Mouse (Mus musculus) myocyte (in vitro differentiated cells): ENCODE data around the gene Sdk2. TPM values are rescaled to one million over a fixed set of nuclear protein-coding genes. Genes with fewer than 3 reads are reported as not detected.

Experiments used
- H3K27me3 ChIP-seq: one replicate; pipeline ENCODE4 v1.6.1; 2011; ENCODE audit not compliant: control insufficient read depth, insufficient read depth, insufficient read length
- H3K36me3 ChIP-seq: one replicate; pipeline ENCODE4 v1.6.1; 2011; ENCODE audit not compliant: control insufficient read depth, insufficient read depth
- H3K4me2 ChIP-seq: one replicate; pipeline ENCODE4 v1.6.1; 2011; ENCODE audit warnings: low read depth, control low read depth
- H3K4me3 ChIP-seq: one replicate; pipeline ENCODE4 v1.5.1; 2011; ENCODE audit warnings: mild to moderate bottlenecking, control low read depth, moderate library complexity
- H3K79me2 ChIP-seq: one replicate; pipeline ENCODE4 v1.6.1; 2011; ENCODE audit not compliant: control insufficient read depth, insufficient read depth
- H3ac ChIP-seq: one replicate; pipeline ENCODE4 v1.6.1; 2011; ENCODE audit not compliant: control insufficient read depth, insufficient read length
- CEBPB ChIP-seq: IDR thresholded peaks from 2 replicates; pipeline ENCODE4 v1.6.1; 2011; ENCODE audit warnings: mild to moderate bottlenecking, moderate library complexity; ENCODE audit not compliant: poor library complexity, insufficient read depth, severe bottlenecking
- E2F4 ChIP-seq: IDR thresholded peaks from one replicate; pipeline ENCODE4 v1.6.1; 2011; ENCODE audit warnings: mild to moderate bottlenecking, control low read depth, moderate library complexity; ENCODE audit not compliant: insufficient read depth
- MAX ChIP-seq: IDR thresholded peaks from one replicate; pipeline ENCODE4 v1.6.1; 2011; ENCODE audit warnings: low read depth, mild to moderate bottlenecking, control low read depth
- MYOD1 ChIP-seq, 3 experiments: IDR thresholded peaks; one replicate each; pipeline ENCODE4 v1.6.1; 2011; ENCODE audit warnings: control low read depth in 2 of 3, low read depth in 2 of 3, mild to moderate bottlenecking in 2 of 3, moderate library complexity in 1 of 3; ENCODE audit not compliant: insufficient read length in 2 of 3, control insufficient read depth in 1 of 3
- MYOG ChIP-seq, 3 experiments: IDR thresholded peaks; one replicate each; pipeline ENCODE4 v1.6.1; 2011; ENCODE audit warnings: control low read depth in 2 of 3, low read depth in 2 of 3, mild to moderate bottlenecking in 2 of 3; ENCODE audit not compliant: insufficient read length in 2 of 3, control insufficient read depth in 1 of 3, insufficient read depth in 1 of 3
- POLR2A ChIP-seq: IDR thresholded peaks from one replicate; pipeline ENCODE4 v1.6.1; 2011; ENCODE audit warnings: low read depth, mild to moderate bottlenecking, control low read depth, moderate library complexity; ENCODE audit not compliant: insufficient read length
- POLR2AphosphoS2 ChIP-seq: IDR thresholded peaks from one replicate; pipeline ENCODE4 v1.6.1; 2011; ENCODE audit warnings: low read depth, control low read depth; ENCODE audit not compliant: insufficient read length
- REST ChIP-seq: IDR thresholded peaks from one replicate; pipeline ENCODE4 v1.6.1; 2011; ENCODE audit warnings: mild to moderate bottlenecking, control low read depth, moderate library complexity; ENCODE audit not compliant: insufficient read depth, insufficient read length
- SRF ChIP-seq: IDR thresholded peaks from one replicate; pipeline ENCODE4 v1.6.1; 2011; ENCODE audit warnings: low read depth; ENCODE audit not compliant: control insufficient read depth, insufficient read length
- TCF12 ChIP-seq: IDR thresholded peaks from one replicate; pipeline ENCODE4 v1.6.1; 2011; ENCODE audit warnings: mild to moderate bottlenecking, control low read depth; ENCODE audit not compliant: poor library complexity, insufficient read depth, severe bottlenecking
- TCF3 ChIP-seq: IDR thresholded peaks from one replicate; pipeline ENCODE4 v1.6.1; 2011; ENCODE audit warnings: low read depth, control low read depth; ENCODE audit not compliant: insufficient read length
- USF1 ChIP-seq: IDR thresholded peaks from one replicate; pipeline ENCODE4 v1.6.1; 2011; ENCODE audit warnings: low read depth, mild to moderate bottlenecking, control low read depth, moderate library complexity
- polyA plus RNA-seq: library from polyadenylated mRNA; unstranded; fragments of >200 nt; fragmentation: generic; extraction: Trizol; gene quantifications from one replicate; pipeline ENCODE4 v1.2.1, GENCODE M21; 2012; ENCODE audit warnings: missing spikeins

The Sdk2 gene
- polyA plus RNA-seq, 1 experiment: 0.06 TPM

DNA sequence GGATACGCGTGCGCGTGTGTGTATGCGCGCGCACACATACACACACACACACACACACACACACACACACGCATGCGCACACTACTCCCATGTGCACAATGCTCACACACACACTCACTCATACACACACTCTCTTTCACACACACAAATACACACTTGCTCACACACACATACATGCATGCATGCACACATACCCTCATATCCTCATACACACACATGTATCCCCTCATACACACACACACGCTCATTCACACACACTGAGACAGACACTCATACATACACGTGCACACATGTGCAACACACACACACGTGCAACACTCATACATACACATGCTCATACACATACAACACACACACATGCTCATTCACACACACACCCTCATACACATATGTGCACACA lies 88.5 kb downstream of the Sdk2 start:
- no peaks in the 10 kb centered on the region for H3K79me2 ChIP-seq
- H3K4me2 ChIP-seq: no peak overlapping the region
- H3K36me3 ChIP-seq: no peaks in the 10 kb centered on the region
- H3K27me3 ChIP-seq: no peaks in the 10 kb centered on the region
- TF ChIP-seq TCF3 (no peak), TCF12 (no peak)
- no peak overlapping the region for H3K4me3 ChIP-seq
- H3ac ChIP-seq: no peak overlapping the region

DNA sequence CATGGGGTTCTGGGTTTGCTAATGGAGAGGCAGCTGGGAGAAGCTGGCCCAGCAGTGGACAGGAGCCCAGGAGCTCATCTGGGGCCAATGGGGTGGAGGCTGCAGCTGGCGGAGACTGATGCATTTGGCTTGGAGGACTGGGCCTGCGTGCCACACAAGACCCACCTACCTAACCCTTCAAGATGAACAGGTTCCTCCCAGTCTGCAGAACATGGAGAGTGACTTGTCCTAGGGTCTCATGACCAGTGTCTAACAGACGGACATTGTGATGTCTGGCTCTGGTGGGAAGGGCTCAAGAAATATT lies 91.2 kb downstream of the Sdk2 start:
- Histone ChIP-seq H3ac (no peak overlapping the region), H3K27me3 (no peaks in the 10 kb centered on the region), H3K4me3 (no peak overlapping the region), H3K36me3 (no peaks in the 10 kb centered on the region), H3K4me2 (no peak overlapping the region), H3K79me2 (no peaks in the 10 kb centered on the region)
- TF ChIP-seq SRF (no peak), POLR2AphosphoS2 (no peak), TCF12 (no peak), MYOD1 (IDR thresholded peaks at IDR 0.05; ENCODE audit: control insufficient read depth in 1 of 3, insufficient read length in 2 of 3, low read depth in 2 of 3) (no peak), MAX (no peak), E2F4 (no peak)

DNA sequence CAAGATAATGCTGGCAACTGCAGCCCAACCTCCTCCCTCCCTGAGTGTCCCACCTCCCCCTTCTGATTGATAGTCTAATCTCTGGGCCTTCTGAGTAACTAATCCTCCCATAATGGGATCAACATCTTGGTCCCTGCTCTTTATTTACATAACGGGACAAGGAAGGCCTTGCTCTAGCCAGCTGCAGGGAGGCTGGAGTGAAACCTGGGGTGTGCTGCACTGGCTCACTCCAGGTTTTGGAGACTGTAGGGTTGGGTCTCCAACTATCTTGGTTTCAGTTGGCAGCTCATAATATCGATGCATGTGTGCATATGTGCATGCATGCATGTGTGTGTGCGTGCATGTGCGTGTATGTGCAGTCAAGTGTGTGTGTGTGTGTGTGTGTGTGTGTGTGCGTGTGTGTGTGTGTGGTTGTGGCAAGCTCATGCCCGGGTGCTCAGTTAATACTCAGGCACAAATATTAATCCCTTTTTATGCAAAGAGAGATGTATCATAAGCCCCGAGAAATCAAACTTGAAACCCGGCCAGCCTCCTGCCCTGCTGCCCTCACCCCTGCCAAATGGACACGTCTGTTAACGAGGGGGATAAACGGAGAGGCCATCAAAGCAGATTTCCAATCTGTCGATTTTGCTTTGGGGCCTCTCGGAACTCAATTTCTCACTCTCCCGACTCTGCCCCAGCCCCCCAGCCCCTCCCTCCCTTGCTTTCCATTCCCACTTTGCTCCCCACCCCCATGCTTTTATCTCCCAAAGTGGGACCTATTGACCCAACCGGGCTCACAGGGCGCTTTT lies 91.8 kb downstream of the Sdk2 start:
- Histone ChIP-seq H3K36me3 (no peaks in the 10 kb centered on the region), H3K4me3 (no peak overlapping the region), H3K4me2 (no peak overlapping the region), H3ac (no peak overlapping the region), H3K27me3 (no peaks in the 10 kb centered on the region), H3K79me2 (no peaks in the 10 kb centered on the region)
- TF ChIP-seq SRF (no peak), E2F4 (no peak), MYOG (IDR thresholded peaks at IDR 0.05; ENCODE audit: control insufficient read depth in 1 of 3, insufficient read depth in 1 of 3, insufficient read length in 2 of 3, low read depth in 2 of 3) (no peak), CEBPB (no peak), MYOD1 (IDR thresholded peaks at IDR 0.05; ENCODE audit: control insufficient read depth in 1 of 3, insufficient read length in 2 of 3, low read depth in 2 of 3) (no peak), USF1 (no peak), REST (no peak), TCF12 (no peak), MAX (no peak), POLR2AphosphoS2 (no peak), POLR2A (no peak), TCF3 (no peak)

DNA sequence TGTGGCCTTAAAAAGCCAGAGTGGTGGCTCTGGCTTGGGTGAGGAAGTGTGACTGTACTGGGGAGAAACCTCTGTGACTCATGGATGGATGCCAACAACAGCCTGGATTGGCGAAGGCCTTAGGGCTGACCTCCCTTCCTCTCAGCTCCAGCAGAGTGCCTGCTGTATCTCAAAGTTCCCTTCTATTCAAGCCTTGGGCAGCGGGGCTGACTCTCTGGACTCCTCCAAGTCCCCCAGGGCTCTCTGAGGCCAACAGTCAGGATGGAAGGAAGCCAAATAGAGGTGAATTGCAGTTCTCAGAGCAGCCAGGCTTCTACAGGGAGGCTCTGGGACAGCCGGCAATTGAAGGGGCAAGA lies 94.4 kb downstream of the Sdk2 start:
- TF ChIP-seq POLR2A: no peak
- TF ChIP-seq MAX: no peak
- TF ChIP-seq E2F4: no peak
- no peak for TF ChIP-seq CEBPB
- no peak for TF ChIP-seq SRF
- no peak for TF ChIP-seq USF1
- no peak for TF ChIP-seq POLR2AphosphoS2
- Histone ChIP-seq H3K27me3 (no peaks in the 10 kb centered on the region), H3K36me3 (no peaks in the 10 kb centered on the region)

DNA sequence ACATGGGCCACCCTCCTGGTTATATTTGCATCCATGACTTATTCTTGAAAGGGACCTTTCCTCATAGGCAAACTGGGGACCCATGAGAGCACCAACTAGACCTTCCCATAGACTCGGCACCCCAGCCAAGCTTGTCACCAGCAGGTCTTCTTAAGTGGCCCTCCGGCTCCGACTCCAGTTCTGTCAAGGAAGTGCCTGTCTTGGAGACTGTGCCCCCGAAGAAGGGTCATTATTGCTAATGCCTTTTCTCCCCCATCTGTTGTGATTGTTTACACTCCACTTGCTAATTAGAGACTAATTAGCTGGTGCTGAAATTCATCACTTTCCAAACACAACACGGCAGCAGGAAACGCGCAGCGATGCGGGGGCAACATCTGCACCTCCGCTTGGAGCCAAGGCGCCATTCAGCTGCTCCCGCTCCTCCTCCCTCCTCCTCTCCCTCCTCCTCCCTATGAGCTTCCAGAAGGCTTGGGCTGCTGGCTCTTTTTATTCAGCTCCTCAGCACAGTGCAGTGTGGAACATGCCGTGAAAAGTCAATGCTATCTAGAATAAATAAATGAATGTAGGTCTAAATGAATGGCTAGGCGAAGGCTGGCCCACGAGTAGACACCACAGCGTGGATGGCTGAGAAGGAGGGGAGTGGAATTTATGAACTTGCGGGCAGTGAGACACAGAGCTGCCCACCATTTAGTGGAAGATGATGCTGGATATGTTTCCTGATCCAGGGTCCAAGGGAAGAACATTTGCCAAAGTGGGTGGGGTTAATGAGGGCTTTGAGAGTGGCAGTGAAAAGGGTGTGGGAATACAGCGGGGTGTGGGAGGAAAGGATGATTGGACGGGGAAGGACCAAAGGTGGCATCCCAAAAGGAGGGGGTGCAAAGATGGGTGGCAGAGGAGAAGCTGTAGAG lies 95.0 kb downstream of the Sdk2 start:
- Histone ChIP-seq H3K36me3 (no peaks in the 10 kb centered on the region), H3K79me2 (no peaks in the 10 kb centered on the region), H3K4me3 (no peak overlapping the region), H3K4me2 (no peak overlapping the region), H3ac (no peak overlapping the region), H3K27me3 (no peaks in the 10 kb centered on the region)
- TF ChIP-seq USF1: no peak
- TF ChIP-seq REST: no peak
- TF ChIP-seq E2F4: no peak
- no peak for TF ChIP-seq CEBPB

More for the DNA sequence above, 94.4 kb downstream of the Sdk2 start:
- H3K4me3 ChIP-seq: no peak overlapping the region
- no peak overlapping the region for H3ac ChIP-seq
- no peaks in the 10 kb centered on the region for H3K79me2 ChIP-seq
- no peak overlapping the region for H3K4me2 ChIP-seq
